Mouse (Mus musculus): ENCODE measurements around the gene Pramel4. TPM values are rescaled to one million over a fixed set of nuclear protein-coding genes. Genes with fewer than 3 reads are reported as not detected.
"Not testable (repeated sequence)": the region's sequence is repeated elsewhere in the genome, so short reads cannot be mapped to it uniquely, and the experiment has no call there.

Pramel4 gene
- total RNA-seq (2014; fragmentation: Nextera tagmentation): not detected in 2 replicates
- 0.06 TPM in 1 of 2 replicates, not detected in the other for total RNA-seq (2017)
- not detected in 2 replicates for polyA plus RNA-seq (2012)

DNA sequence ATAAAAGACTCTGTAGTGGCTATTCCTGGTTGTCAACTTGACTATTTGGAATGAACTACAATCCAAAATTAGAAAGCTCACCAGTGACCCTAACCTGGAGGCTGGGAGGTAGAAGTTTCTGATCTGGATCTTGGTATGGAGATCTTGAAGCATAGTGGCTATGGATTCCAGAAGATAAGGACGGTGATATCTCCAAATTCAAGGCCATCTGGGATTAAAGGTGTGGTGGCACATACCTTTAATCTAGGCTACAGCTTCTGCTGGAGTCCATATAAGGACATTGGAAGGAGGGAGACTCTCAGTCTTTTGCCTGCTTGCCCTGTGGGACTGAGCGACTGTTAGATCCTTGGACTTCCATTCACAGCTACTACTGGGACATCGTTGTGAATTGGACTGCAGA lies at the start of gene Pramel4:
TSS of gene Pramel4 (plus strand) at position 301 of the 400 bp plus-strand sequence.
- H3K27me3 ChIP-seq (ENCODE audit: insufficient read depth, low read length); DNase-seq (ENCODE audit: low spot score); ATAC-seq (ENCODE audit: extremely low read depth, insufficient number of reproducible peaks, low FRiP score, poor library complexity, severe bottlenecking); H3K4me1 ChIP-seq (ENCODE audit: insufficient read depth, low read depth, low read length); H3K4me3 ChIP-seq (ENCODE audit: low read depth, low read length); H3K9me3 ChIP-seq (replicated peaks); H3K36me3 ChIP-seq (replicated peaks): not testable (repeated sequence)

GRCm38 (mm10) chr4:144106174-144106573 lies 47.2 kb downstream of the Pramel4 start, which contains the start of gene Gm13102:
Gene Gm13102, plus strand, starts transcription at chr4:144106474.
- DNase-seq (ENCODE audit: low spot score); H3K27me3 ChIP-seq (ENCODE audit: insufficient read depth, low read length); H3K4me3 ChIP-seq (ENCODE audit: low read depth, low read length); ATAC-seq (ENCODE audit: extremely low read depth, insufficient number of reproducible peaks, low FRiP score, poor library complexity, severe bottlenecking); H3K36me3 ChIP-seq (replicated peaks); H3K9me3 ChIP-seq (replicated peaks); H3K4me1 ChIP-seq (ENCODE audit: insufficient read depth, low read depth, low read length): not testable (repeated sequence)

Other genes starting within 250 kb of the Pramel4 start
- gene Gm13084, start 243.0 kb upstream of the Pramel4 start, total RNA-seq (2014; fragmentation: Nextera tagmentation): not detected in 2 replicates
- 0.27 and 0.41 TPM in 2 replicates for gene Gm13084, start 243.0 kb upstream of the Pramel4 start, total RNA-seq (2017)
- gene Gm13084, start 243.0 kb upstream of the Pramel4 start, polyA plus RNA-seq (2012): not detected in 2 replicates
- gene Gm13103, start 212.6 kb upstream of the Pramel4 start, total RNA-seq (2014; fragmentation: Nextera tagmentation): not detected in 2 replicates
- not detected in 2 replicates for gene Gm13103, start 212.6 kb upstream of the Pramel4 start, total RNA-seq (2017)
- not detected in 2 replicates for gene Gm13103, start 212.6 kb upstream of the Pramel4 start, polyA plus RNA-seq (2012)
- gene Pramef6, start 158.7 kb upstream of the Pramel4 start, total RNA-seq (2014; fragmentation: Nextera tagmentation): not detected in 2 replicates
- gene Pramef6, start 158.7 kb upstream of the Pramel4 start, total RNA-seq (2017): 0.16 and 0.17 TPM in 2 replicates
- gene Pramef6, start 158.7 kb upstream of the Pramel4 start, polyA plus RNA-seq (2012): not detected in 2 replicates
- gene Pramef25, start 108.1 kb upstream of the Pramel4 start, total RNA-seq (2014; fragmentation: Nextera tagmentation): not detected in 2 replicates
- 0.17 TPM in 1 of 2 replicates, not detected in the other for gene Pramef25, start 108.1 kb upstream of the Pramel4 start, total RNA-seq (2017)
- gene Pramef25, start 108.1 kb upstream of the Pramel4 start, polyA plus RNA-seq (2012): not detected in 2 replicates
- gene Gm13101, start 92.2 kb upstream of the Pramel4 start, total RNA-seq (2014; fragmentation: Nextera tagmentation): not detected in 2 replicates
- not detected in 2 replicates for gene Gm13101, start 92.2 kb upstream of the Pramel4 start, total RNA-seq (2017)
- not detected in 2 replicates for gene Gm13101, start 92.2 kb upstream of the Pramel4 start, polyA plus RNA-seq (2012)
- not detected in 2 replicates for gene Pramef17, start 64.8 kb upstream of the Pramel4 start, total RNA-seq (2014; fragmentation: Nextera tagmentation)
- not detected in 2 replicates for gene Pramef17, start 64.8 kb upstream of the Pramel4 start, total RNA-seq (2017)
- not detected in 2 replicates for gene Pramef17, start 64.8 kb upstream of the Pramel4 start, polyA plus RNA-seq (2012)
- gene Gm13102, start 47.3 kb downstream of the Pramel4 start, total RNA-seq (2014; fragmentation: Nextera tagmentation): not detected in 2 replicates
- not detected in 2 replicates for gene Gm13102, start 47.3 kb downstream of the Pramel4 start, total RNA-seq (2017)
- gene Gm13102, start 47.3 kb downstream of the Pramel4 start, polyA plus RNA-seq (2012): not detected in 2 replicates
- not detected in 2 replicates for gene Oog3, start 103.5 kb downstream of the Pramel4 start, total RNA-seq (2014; fragmentation: Nextera tagmentation)
- gene Oog3, start 103.5 kb downstream of the Pramel4 start, total RNA-seq (2017): 0.11 TPM in 1 of 2 replicates, not detected in the other
- not detected in 2 replicates for gene Oog3, start 103.5 kb downstream of the Pramel4 start, polyA plus RNA-seq (2012)
- gene Oog2, start 131.6 kb downstream of the Pramel4 start, total RNA-seq (2014; fragmentation: Nextera tagmentation): not detected in 2 replicates
- gene Oog2, start 131.6 kb downstream of the Pramel4 start, total RNA-seq (2017): 0.33 TPM in 1 of 2 replicates, not detected in the other
- gene Oog2, start 131.6 kb downstream of the Pramel4 start, polyA plus RNA-seq (2012): not detected in 2 replicates
- gene C87977, start 154.2 kb downstream of the Pramel4 start, total RNA-seq (2014; fragmentation: Nextera tagmentation): not detected in 2 replicates
- gene C87977, start 154.2 kb downstream of the Pramel4 start, total RNA-seq (2017): 0.05 TPM in 1 of 2 replicates, not detected in the other
- gene C87977, start 154.2 kb downstream of the Pramel4 start, polyA plus RNA-seq (2012): not detected in 2 replicates
- not detected in 2 replicates for gene Pramel5, start 221.4 kb downstream of the Pramel4 start, total RNA-seq (2014; fragmentation: Nextera tagmentation)
- gene Pramel5, start 221.4 kb downstream of the Pramel4 start, total RNA-seq (2017): 0.29 and 0.38 TPM in 2 replicates
- not detected in 2 replicates for gene Pramel5, start 221.4 kb downstream of the Pramel4 start, polyA plus RNA-seq (2012)